Mouse (Mus musculus) limb, embryonic 14.5 days (tissue): ENCODE data around the gene Reps1. TPM values are rescaled to one million over a fixed set of nuclear protein-coding genes. Genes with fewer than 3 reads are reported as not detected.

ENCODE experiments used
- ATAC-seq: fragments of 200-750 bp; cut with Nextera tagmentation; 2 replicates; pipeline ENCODE4 v1.8.0; 2017; ENCODE audit warnings: low read depth, moderate number of reproducible peaks, moderate TSS enrichment; ENCODE audit not compliant: low FRiP score
- DNase-seq: peaks from one replicate; pipeline ENCODE4 v3.0.0-alpha.2; 2015; ENCODE audit warnings: low spot score
- H3K27ac ChIP-seq: fragments of 300-500 bp; sonication (generic); replicated peaks from 2 replicates; pipeline ENCODE4 v1.5.1; 2014; ENCODE audit warnings: low read depth, mild to moderate bottlenecking, low read length, moderate library complexity, mixed read lengths
- H3K27me3 ChIP-seq: fragments of 300-500 bp; sonication (generic); 2 replicates; pipeline ENCODE4 v1.6.1; 2014; ENCODE audit warnings: low read length, mixed read lengths; ENCODE audit not compliant: control insufficient read depth, insufficient read depth
- H3K36me3 ChIP-seq: fragments of 300-500 bp; sonication (generic); 2 replicates; pipeline ENCODE4 v1.6.1; 2014; ENCODE audit warnings: mild to moderate bottlenecking, low read length, moderate library complexity, mixed read lengths; ENCODE audit not compliant: control insufficient read depth, insufficient read depth
- H3K4me1 ChIP-seq: fragments of 300-500 bp; sonication (generic); 2 replicates; pipeline ENCODE4 v1.6.1; 2014; ENCODE audit warnings: antibody characterized with exemption, low read length, mixed read lengths; ENCODE audit not compliant: control insufficient read depth, insufficient read depth
- H3K4me2 ChIP-seq: fragments of 300-500 bp; sonication (generic); replicated peaks from 2 replicates; pipeline ENCODE4 v1.6.1; 2014; ENCODE audit warnings: low read depth, mild to moderate bottlenecking, low read length, moderate library complexity; ENCODE audit not compliant: severe bottlenecking
- H3K4me3 ChIP-seq: fragments of 300-500 bp; sonication (generic); replicated peaks from 2 replicates; pipeline ENCODE4 v1.5.1; 2014; ENCODE audit warnings: low read length
- H3K9ac ChIP-seq: fragments of 300-500 bp; sonication (generic); 2 replicates; pipeline ENCODE4 v1.6.1; 2014; ENCODE audit warnings: mild to moderate bottlenecking, low read depth, low read length, moderate library complexity; ENCODE audit not compliant: severe bottlenecking
- H3K9me3 ChIP-seq: fragments of 300-500 bp; sonication (generic); 2 replicates; pipeline ENCODE4 v1.6.1; 2016; ENCODE audit warnings: low read length; ENCODE audit not compliant: control insufficient read depth
- POLR2A ChIP-seq: fragments of 200-500 bp; IDR thresholded peaks from 2 replicates; pipeline ENCODE4 v1.8.0; 2012; ENCODE audit warnings: inconsistent platforms, mild to moderate bottlenecking, moderate library complexity, borderline replicate concordance; ENCODE audit not compliant: insufficient read depth, insufficient read length; ENCODE audit errors: extremely low read depth
- WGBS: fragments of 180-500 bp; shearing (Covaris S2); extraction: QIAGEN DNeasy Blood & Tissue Kit; methylation state at CpG from one replicate; pipeline ENCODE4 v1.1.7; 2014; 5-methylcytosine and 5-hydroxymethylcytosine counted together
- polyA plus RNA-seq, 2 experiments: library from polyadenylated mRNA; depleted of rRNA in 1 of 2; stranded (reverse) in 1 of 2; unstranded in 1 of 2; fragments of >200 nt; fragmentation: Nextera tagmentation in 1 of 2; extraction: Ambion mirVana in 1 of 2; gene quantifications; 2 replicates each; pipeline versions ENCODE4 v1.2.1 to v1.2.3; 2012 to 2014

The Reps1 gene
- polyA plus RNA-seq, 2 experiments, result 31.8 to 82.3 TPM

GRCm38 (mm10) chr10:18055009-18055695 lies 509 bp upstream of the Reps1 start:
- peak overlapping the region; percentile 72 for H3K4me2 ChIP-seq
- no peaks in the 10 kb centered on the region for H3K36me3 ChIP-seq
- ATAC-seq (peak; percentile 94), DNase-seq (peak; percentile 84)
- peaks cover 22% of the 10 kb centered on the region for H3K4me1 ChIP-seq
- H3K27ac ChIP-seq, result peak overlapping the region; percentile 94
- H3K27me3 ChIP-seq, result no peaks in the 10 kb centered on the region
- WGBS, result 2% methylated on average over 49 of the region's 61 CpGs
- peak overlapping the region; percentile 93 for H3K9ac ChIP-seq
- H3K4me3 ChIP-seq, result peak overlapping the region; percentile 93
- TF ChIP-seq POLR2A, result 0 out of 2 replicates have a peak, but pooled peaks have one; percentile 62
- no peaks in the 10 kb centered on the region for H3K9me3 ChIP-seq

- peak overlapping the region; percentile 93 for H3K9ac ChIP-seq
- H3K27ac ChIP-seq, result peak overlapping the region; percentile 94
- DNase-seq, result no peak
- no peak for ATAC-seq
- H3K4me3 ChIP-seq, result peak overlapping the region; percentile 93
- H3K9me3 ChIP-seq, result no peaks in the 10 kb centered on the region
- H3K27me3 ChIP-seq, result no peaks in the 10 kb centered on the region
- peak overlapping the region; percentile 72 for H3K4me2 ChIP-seq
- no peaks in the 10 kb centered on the region for H3K36me3 ChIP-seq
- no peak for TF ChIP-seq POLR2A
- peaks cover 22% of the 10 kb centered on the region for H3K4me1 ChIP-seq
- under 1% methylated on average over 8 of the region's 8 CpGs for WGBS
These were observed 707 bp downstream of the Reps1 start for GRCm38 (mm10) chr10:18056391-18056745.

- no peak for DNase-seq
- Histone ChIP-seq H3K4me2 (no peak overlapping the region), H3K9ac (no peak overlapping the region), H3K36me3 (no peaks in the 10 kb centered on the region), H3K27ac (no peak overlapping the region), H3K4me3 (no peak overlapping the region), H3K9me3 (no peaks in the 10 kb centered on the region), H3K27me3 (no peaks in the 10 kb centered on the region), H3K4me1 (peaks cover 22% of the 10 kb centered on the region)
- WGBS, result 74% methylated on average over 9 of the region's 9 CpGs
- TF ChIP-seq POLR2A, result no peak
- ATAC-seq, result no peak
These were observed 3.1 kb downstream of the Reps1 start for GRCm38 (mm10) chr10:18058681-18059338.

GRCm38 (mm10) chr10:18059807-18060206 lies 4.1 kb downstream of the Reps1 start:
- Histone ChIP-seq H3K4me2 (no peak overlapping the region), H3K36me3 (no peaks in the 10 kb centered on the region), H3K27ac (no peak overlapping the region), H3K27me3 (no peaks in the 10 kb centered on the region), H3K4me3 (no peak overlapping the region), H3K9ac (no peak overlapping the region), H3K4me1 (peaks cover 22% of the 10 kb centered on the region), H3K9me3 (no peaks in the 10 kb centered on the region)
- TF ChIP-seq POLR2A, result no peak
- ATAC-seq (no peak), DNase-seq (no peak)
- 84% methylated on average over 13 of the region's 13 CpGs for WGBS

- H3K27ac ChIP-seq, result no peak overlapping the region
- no peak for TF ChIP-seq POLR2A
- WGBS, result 90% methylated on average over 2 of the region's 2 CpGs
These were observed 5.1 kb downstream of the Reps1 start for GRCm38 (mm10) chr10:18060778-18061177.

More at GRCm38 (mm10) chr10:18060778-18061177, 5.1 kb downstream of the Reps1 start:
- no peak overlapping the region for H3K4me3 ChIP-seq
- H3K4me1 ChIP-seq, result peaks cover 22% of the 10 kb centered on the region
- no peak overlapping the region for H3K4me2 ChIP-seq
- no peaks in the 10 kb centered on the region for H3K36me3 ChIP-seq
- H3K9ac ChIP-seq, result no peak overlapping the region
- ATAC-seq, result no peak
- no peaks in the 10 kb centered on the region for H3K27me3 ChIP-seq
- H3K9me3 ChIP-seq, result no peaks in the 10 kb centered on the region
- no peak for DNase-seq
